Mouse (Mus musculus) liver, embryonic 16.5 days (tissue): ENCODE data around the gene Gata2. TPM values are rescaled to one million over a fixed set of nuclear protein-coding genes. Genes with fewer than 3 reads are reported as not detected.

Experiments
- polyA plus RNA-seq: library from polyadenylated mRNA; unstranded; fragments of >200 nt; fragmentation: Nextera tagmentation; extraction: Ambion mirVana; gene quantifications from 2 replicates; pipeline ENCODE4 v1.2.1, GENCODE M21; 2015

Gata2 gene
- polyA plus RNA-seq, 1 experiment from 2014 or later = 3.0 TPM

Other genes with a start within 250 kb of the Gata2 start
- gene H1fx, start 212.3 kb upstream of the Gata2 start, polyA plus RNA-seq = 0.55 and 0.79 TPM in 2 replicates
- gene Rab7, start 148.6 kb upstream of the Gata2 start, polyA plus RNA-seq = 112 and 113 TPM in 2 replicates
- gene Rpn1, start 109.4 kb upstream of the Gata2 start, polyA plus RNA-seq = 173 and 183 TPM in 2 replicates
- not detected in 2 replicates for gene Dnajb8, start 28.4 kb downstream of the Gata2 start, polyA plus RNA-seq